Mouse (Mus musculus) thymus, postnatal 10 days (tissue): ENCODE results near the gene Trip12.

Source experiments
- DNase-seq, 2 experiments: peaks; one replicate each; pipeline ENCODE4 v3.0.0; 2021; ENCODE audit warnings: low spot score in 2 of 2

The Trip12 gene

DNA sequence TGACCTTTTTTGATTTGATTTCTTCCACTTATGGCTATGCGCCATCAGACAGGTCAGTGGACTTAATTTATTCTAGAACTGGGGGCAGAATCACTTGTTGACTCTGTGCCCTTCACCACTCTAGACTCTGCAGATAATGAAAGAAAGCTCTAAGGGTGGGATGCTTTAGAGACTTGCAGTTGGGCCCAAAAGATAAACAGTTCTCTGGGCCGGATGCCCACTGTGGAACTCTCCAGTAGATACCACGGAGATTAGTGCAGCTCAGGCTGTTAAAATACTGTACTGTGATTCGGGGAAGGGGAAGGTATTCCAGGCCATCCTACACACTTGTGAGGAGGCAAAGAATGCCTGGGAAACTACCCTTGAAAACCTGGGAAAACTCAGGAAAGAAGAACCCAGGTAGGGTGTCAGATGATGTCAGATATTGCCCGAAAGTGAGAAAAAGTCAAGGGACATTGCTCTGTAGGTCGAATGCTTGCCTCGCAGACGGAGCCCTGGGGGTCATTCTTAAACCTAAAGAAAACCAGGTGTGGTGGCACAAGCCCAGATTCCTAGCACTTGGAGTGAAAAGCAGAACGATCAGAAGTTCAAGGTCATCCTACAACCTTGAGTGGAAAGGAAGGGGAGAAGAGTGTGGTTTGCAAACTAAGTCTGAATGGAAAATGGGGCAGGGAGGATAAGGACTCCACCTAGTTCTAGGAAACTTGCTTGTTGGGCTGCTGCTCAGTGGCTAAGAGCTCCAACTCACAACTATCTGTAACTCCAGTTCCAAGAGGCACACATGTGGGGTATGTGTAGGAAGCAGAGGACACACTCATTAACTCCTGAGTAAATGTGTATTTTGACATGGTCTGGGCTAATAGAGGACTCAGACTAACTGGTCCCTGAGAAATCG lies 20.3 kb upstream of the Trip12 start:
- no peak for DNase-seq

DNA sequence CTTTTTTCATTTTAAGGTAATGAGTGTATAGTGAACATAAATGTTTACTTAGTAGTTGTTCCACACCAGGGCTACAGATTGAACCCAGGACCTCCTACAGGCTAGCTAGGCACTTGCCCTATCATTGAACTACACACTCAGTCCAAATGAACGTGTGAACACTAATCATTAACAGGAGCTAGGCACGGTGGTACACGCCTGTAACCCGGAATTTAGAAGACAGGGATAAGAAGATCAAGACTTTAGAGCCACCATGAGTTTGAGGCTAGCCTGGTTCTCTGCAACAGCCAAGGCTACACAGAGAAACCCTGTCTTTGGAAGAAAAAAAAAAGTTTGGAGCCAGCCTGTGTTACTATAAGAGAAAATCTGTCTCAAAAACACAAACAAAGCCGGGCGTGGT lies 19.3 kb upstream of the Trip12 start:
- DNase-seq = no peak

DNA sequence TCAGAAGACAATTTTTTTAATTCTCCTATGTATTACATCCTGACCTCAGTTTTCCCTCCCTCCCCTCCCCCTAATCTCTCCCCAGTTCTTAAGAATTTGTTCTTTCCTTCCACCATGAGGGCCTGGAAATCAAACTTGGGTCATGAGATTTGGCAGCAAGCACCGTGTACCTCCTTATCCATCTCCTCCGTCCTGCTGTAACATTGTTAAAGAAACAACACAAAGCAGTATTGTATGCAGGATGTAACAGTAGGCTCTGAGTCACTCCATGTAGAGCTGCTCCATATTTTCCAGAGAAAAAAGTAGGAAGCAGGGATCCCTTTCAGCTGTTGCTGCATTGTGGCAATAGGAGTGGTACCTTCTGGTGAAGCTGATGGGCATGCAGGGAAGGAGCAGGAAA lies 15.4 kb upstream of the Trip12 start:
- DNase-seq = no peak

GRCm38 (mm10) chr1:84854966-84855365 lies 14.7 kb upstream of the Trip12 start:
- DNase-seq = no peak

DNA sequence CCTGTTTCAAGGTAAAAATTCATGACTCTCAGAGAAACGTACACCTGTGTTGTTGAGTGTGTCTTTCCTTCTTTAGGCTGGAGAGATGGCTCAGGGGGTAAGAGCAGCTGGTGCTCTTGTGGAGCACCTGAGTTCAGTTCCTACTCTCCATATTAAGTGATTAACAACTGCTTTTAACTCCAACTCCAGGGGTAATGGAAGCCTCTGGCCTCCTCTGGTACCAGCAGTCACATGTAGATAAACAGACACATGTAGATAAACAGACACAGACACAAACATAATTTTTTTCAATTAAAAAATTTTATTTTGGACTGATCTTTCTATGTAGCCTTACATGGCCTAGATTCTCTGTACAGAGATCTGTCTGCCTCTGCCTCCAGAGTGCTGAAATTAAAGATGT lies 13.4 kb upstream of the Trip12 start:
- no peak for DNase-seq

DNA sequence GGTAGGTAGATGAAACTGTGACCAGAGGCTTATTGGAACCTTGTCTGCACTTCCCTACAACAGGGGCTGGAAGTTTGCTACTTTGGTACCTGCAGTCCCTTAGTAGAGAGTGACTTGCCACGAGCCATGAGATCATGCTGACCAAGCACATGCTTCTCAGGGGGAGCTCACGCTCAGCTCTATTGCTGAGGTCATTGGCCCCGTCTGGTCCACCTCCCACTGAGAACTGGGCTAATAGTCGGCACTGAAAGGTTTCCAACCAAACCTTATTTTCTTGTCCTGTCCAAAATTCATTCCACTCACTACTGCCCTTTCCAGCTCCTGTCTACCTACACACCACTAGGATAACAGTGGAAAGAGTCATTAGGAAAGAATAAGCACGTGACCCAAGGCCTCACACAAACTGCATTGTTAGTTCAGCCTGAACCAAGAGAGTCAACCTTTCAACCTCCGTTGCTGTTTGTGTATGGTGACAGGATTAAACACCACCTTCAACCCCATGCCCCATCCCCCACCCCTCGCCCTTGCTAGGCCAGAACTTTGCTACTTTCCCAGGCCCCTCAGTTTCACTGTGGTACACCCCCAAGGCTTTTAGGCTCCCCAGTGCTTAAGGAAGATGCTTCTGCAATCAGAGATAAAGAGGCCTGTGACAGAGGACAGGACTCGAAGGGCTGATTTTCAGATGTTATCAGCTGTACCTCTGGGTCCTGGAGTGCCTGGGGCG lies 11.4 kb upstream of the Trip12 start:
- no peak for DNase-seq

GRCm38 (mm10) chr1:84850471-84850870 lies 10.2 kb upstream of the Trip12 start:
- no peak for DNase-seq

DNA sequence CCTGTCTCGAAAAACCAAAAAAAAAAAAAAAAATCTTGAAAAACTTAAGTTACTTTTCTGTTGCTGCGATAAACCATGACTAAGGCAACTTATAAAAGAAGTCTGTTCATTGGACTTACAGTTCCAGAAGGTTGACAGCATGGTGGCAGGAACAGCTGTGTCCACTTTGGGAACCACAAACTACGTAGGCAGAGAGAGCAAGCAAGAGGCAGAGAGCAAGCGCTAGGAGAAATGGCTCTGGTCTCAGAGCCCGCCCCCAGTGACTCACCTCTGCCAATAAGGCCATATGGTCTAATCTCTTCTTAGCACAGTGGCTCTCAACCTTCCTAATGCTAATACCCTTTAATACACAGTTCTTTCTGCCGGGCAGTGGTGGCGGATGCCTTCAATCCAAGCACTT lies 9.5 kb upstream of the Trip12 start:
- DNase-seq = no peak

GRCm38 (mm10) chr1:84848801-84849455 lies 8.6 kb upstream of the Trip12 start:
- DNase-seq = no peak

- no peak for DNase-seq
Measured at GRCm38 (mm10) chr1:84848335-84848734, 8.0 kb upstream of the Trip12 start.

DNA sequence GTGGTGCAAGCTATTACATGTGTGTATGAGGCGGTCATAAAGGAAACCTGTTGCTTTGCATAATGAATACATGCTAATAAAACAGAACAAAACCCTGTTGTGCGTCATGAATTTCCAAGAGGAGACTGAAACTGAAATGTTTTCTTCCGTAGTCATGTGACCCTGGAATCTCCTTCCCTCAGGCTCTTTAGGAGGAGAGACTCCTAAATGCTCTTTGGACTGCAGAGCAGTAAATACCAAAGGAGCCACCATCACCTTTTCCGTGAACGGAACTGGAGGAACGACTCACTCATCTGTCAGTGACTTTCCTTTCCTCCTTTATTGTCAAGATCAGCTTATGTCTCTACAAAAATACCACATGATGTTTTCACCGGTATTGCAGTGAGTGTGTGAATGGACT lies 7.4 kb upstream of the Trip12 start:
- no peak for DNase-seq

GRCm38 (mm10) chr1:84843366-84843765 lies 3.0 kb upstream of the Trip12 start:
- no peak for DNase-seq

DNA sequence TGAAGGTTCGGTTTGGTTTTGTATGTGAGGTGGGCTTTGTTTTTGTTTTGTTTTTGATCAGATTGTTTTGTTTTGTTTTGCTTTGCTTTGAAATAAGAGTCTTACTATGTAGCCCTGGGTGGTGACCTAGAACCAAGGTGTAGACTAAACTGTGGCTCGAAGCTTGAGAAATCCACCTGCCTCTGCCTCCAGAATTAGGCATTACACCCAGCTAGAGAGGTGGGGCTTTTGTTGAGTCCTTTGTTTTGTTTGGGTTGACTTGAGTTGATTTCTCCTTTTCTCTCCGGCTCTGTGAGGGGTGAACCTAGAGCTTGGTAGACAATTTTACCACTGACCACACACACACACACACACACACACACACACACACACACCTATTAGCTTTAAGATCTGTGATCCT lies 745 bp upstream of the Trip12 start:
- DNase-seq = no peak

DNA sequence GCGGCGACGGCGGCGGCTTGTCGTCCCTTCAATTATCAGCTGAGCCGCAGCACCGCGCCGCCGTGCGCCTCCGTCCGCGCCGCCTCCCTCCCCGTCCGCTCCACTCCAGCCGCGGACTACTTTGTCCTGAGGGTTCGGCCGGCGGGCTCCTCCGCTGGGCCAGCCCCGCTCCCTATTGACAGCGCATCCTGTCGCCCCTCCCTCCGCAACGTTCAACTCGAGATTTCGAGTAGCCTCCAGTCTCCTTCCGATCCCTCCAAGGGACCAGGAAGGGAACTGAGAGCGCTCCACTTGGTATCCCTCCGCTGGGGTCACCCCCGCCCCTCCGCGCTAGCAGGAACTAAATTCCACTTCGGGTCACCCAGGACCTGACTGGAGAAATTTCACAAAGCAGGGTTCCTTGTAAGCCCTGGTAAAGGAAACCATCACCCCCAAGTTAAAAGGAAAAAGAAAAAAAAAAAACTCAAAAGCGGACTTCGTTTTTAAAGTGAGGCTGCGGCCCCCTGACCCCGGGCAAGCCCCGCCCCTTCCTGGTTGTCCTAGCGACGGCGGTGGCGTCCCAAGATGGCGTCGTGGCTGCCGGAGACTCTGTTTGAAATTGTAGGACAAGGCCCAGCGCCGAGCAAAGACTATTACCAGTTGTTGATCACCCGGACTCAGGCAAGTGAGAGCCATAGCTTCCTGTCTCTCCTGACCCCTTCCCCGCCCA lies 853 bp downstream of the Trip12 start, which contains the start of gene Fbxo36:
Gene Fbxo36 (plus strand): TSS at position 533 of the 709 bp plus-strand sequence.
- peak; percentile 87 to 90 for DNase-seq

GRCm38 (mm10) chr1:84838621-84839151 lies 1.6 kb downstream of the Trip12 start:
- DNase-seq = peak; percentile 83 to 86

DNA sequence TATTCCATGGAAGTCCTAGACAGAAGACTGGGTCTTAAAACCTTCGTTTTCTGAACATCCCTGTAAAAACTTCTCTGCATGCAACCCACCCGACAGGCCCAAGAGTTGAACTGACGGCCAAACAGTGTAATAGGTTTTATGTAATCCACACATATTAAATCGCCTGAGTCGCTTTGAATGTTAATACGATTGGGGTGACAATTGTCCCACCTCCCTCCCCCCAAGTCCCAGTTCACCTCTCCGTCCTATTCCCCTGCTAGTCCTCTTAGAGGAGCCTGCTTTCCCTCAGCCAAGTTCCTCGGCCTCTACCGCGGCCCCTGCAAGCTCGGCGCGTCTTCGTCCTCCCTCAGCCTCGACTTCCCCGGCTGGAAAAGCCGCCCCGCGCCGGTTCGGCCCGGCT lies 2.2 kb downstream of the Trip12 start:
- DNase-seq = no peak

GRCm38 (mm10) chr1:84837523-84838145 lies 2.7 kb downstream of the Trip12 start:
- DNase-seq = no peak

DNA sequence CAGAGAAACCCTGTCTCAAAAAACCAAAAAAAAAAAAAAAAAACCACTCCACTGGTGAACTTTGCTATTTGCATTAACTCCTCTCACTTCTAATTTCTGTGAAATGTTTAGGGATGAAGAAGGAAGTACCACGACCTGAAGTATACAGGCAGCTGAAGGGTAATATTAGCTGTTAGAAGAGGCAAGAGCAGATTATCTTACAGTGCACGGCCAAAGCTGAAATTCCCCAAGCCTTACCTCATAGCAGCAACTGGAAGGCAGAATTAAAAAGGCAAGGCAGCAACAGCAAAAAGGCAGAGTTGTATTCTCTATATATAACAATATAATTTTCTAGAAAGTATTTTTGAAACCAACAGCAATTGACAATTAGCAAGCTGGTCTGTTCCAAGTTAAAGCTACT lies 15.2 kb downstream of the Trip12 start:
- no peak for DNase-seq

DNA sequence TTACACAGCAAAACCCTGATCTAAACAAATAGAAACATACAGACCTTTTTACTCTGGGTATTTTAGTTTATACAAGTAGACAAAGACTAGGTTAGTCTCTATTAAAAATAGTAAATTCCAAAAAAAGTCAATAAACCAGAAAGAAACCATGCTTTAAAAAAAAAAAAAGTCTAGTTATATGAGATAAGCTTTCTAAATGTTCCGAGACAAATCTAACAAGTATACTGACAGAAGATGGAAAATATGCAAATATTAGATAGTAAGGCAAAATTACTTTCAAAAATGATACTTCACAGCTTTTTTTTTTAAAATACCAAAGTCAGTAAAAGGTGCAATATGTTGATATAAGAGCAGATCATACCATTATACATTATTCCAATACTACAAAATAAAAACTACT lies 22.7 kb downstream of the Trip12 start:
- DNase-seq = no peak

DNA sequence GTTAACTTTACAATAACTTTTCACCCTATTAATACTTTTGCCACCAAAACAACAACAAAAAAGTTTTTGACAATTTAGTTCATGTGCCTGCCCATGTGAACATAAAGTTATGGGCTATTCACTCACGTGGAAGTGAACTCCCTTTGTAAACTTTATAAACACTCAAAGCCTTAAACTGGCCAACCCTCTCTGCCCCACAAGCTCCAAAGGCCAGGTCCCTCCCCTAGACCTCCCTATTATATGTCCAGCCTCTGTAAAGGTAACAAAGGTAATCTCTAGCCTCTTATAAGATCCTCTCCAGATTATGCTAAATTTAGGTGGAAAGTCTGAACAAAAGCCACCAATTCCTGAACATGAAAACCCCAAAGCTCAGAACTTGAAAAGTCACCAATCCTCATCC lies 36.5 kb downstream of the Trip12 start:
- no peak for DNase-seq

DNA sequence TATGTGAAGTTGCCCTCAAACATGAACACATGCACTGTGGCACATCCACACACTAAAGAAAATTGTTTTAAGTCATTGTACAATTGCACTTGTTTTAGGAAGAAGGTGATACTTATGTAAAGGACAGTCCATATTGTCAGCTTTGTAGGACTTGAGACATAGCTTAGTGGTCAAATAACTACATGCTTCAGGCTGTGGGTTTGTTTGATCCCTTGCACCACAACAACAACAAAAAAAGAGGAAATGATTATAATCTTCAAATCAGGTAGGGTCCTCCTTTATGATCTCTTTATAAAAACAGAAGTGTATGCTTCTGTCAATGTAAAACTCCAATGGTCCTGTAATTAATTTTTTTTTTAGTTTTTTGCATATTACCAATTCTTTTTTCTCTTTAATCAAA lies 41.1 kb downstream of the Trip12 start:
- DNase-seq = no peak
